Mouse (Mus musculus) liver, embryonic 16.5 days (tissue): ENCODE data around the gene Pla2g7. TPM values are rescaled to one million over a fixed set of nuclear protein-coding genes. Genes with fewer than 3 reads are reported as not detected.

Experiments used
- ATAC-seq: fragments of 200-750 bp; cut with Nextera tagmentation; 2 replicates; pipeline ENCODE4 v1.8.0; 2017; ENCODE audit warnings: low read depth, mild to moderate bottlenecking, moderate number of reproducible peaks, moderate library complexity
- H3K27ac ChIP-seq: fragments of 300-500 bp; sonication (generic); 2 replicates; pipeline ENCODE4 v1.5.1; 2014; ENCODE audit warnings: mild to moderate bottlenecking, low read length
- H3K27me3 ChIP-seq: fragments of 300-500 bp; sonication (generic); 2 replicates; pipeline ENCODE4 v1.6.1; 2014; ENCODE audit warnings: low read depth, low read length, mixed read lengths; ENCODE audit not compliant: control insufficient read depth, insufficient read depth
- H3K36me3 ChIP-seq: fragments of 300-500 bp; sonication (generic); 2 replicates; pipeline ENCODE4 v1.6.1; 2014; ENCODE audit warnings: mild to moderate bottlenecking; ENCODE audit not compliant: control insufficient read depth, insufficient read depth
- H3K4me1 ChIP-seq: fragments of 300-500 bp; sonication (generic); 2 replicates; pipeline ENCODE4 v1.6.1; 2014; ENCODE audit warnings: low read depth, low read length, mixed read lengths; ENCODE audit not compliant: control insufficient read depth
- H3K4me2 ChIP-seq: fragments of 300-500 bp; sonication (generic); 2 replicates; pipeline ENCODE4 v1.6.1; 2014; ENCODE audit warnings: low read depth, low read length, mixed read lengths
- H3K4me3 ChIP-seq: fragments of 300-500 bp; sonication (generic); 2 replicates; pipeline ENCODE4 v1.5.1; 2014; ENCODE audit warnings: low read depth, mild to moderate bottlenecking, low read length
- H3K9ac ChIP-seq: fragments of 300-500 bp; sonication (generic); 2 replicates; pipeline ENCODE4 v1.6.1; 2014; ENCODE audit warnings: low read depth, low read length
- H3K9me3 ChIP-seq: fragments of 300-500 bp; sonication (generic); replicated peaks from 2 replicates; pipeline ENCODE4 v1.6.1; 2016; ENCODE audit warnings: low read length; ENCODE audit not compliant: control insufficient read depth
- WGBS: fragments of 180-500 bp; shearing (Covaris S2); extraction: QIAGEN DNeasy Blood & Tissue Kit; methylation state at CpG from one replicate; pipeline ENCODE4 v1.1.7; 2014; ENCODE audit not compliant: insufficient replicate concordance; 5-methylcytosine and 5-hydroxymethylcytosine counted together
- polyA plus RNA-seq: library from polyadenylated mRNA; unstranded; fragments of >200 nt; fragmentation: Nextera tagmentation; extraction: Ambion mirVana; gene quantifications from 2 replicates; pipeline ENCODE4 v1.2.1, GENCODE M21; 2015

Pla2g7 gene
- polyA plus RNA-seq, 1 experiment from 2014 or later: 35.9 TPM

DNA sequence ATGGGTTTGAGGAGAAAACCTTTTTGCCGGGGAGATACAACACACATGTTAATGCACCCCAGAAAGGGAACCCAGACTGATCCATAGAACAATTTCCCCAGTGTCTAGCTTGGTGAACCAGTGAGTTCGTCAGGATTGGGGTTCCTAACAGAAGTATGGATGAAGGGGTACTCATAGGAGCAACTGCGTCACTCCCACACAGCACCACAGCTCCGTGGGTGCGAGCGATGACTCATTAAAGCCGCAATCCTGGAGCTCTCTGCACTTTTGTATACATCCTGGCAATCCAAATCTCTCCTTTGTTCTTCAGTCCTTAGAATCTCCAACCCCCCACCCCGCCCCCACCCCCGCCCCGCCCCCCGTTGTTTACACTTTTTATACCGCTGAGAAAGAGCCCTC lies 306 bp upstream of the Pla2g7 start:
- H3K4me1 ChIP-seq: no peaks in the 10 kb centered on the region
- no peaks in the 10 kb centered on the region for H3K36me3 ChIP-seq
- no peak overlapping the region for H3K27ac ChIP-seq
- no peak; the same call in 1 of the 2 replicates for ATAC-seq
- no peaks in the 10 kb centered on the region for H3K9me3 ChIP-seq
- peak overlapping the region; percentile 41 for H3K4me2 ChIP-seq
- 23% methylated on average over 12 of the region's 12 CpGs for WGBS
- H3K4me3 ChIP-seq: no peak overlapping the region
- no peaks in the 10 kb centered on the region for H3K27me3 ChIP-seq
- H3K9ac ChIP-seq: no peak overlapping the region

DNA sequence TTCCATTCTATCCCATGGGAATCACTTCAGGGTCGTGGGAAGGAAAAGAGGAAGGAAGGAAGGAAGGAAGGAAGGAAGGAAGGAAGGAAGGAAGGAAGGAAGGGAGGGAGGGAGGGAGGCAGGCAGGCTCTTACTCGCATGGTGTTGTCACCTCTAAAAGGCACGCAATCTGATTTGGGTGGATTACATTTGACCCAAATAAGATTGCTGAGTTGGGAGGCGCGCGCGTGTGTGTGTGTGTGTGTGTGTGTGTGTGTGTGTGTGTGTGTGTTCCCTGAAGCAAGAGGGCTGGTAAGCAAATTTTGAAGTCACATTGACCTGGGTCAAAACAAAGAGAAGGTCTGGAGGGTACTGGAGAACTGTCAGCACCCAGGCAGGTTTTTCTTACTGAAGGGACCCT lies 1.4 kb downstream of the Pla2g7 start:
- no peaks in the 10 kb centered on the region for H3K36me3 ChIP-seq
- H3K27me3 ChIP-seq: no peaks in the 10 kb centered on the region
- H3K9me3 ChIP-seq: no peaks in the 10 kb centered on the region
- H3K27ac ChIP-seq: no peak overlapping the region
- no peaks in the 10 kb centered on the region for H3K4me1 ChIP-seq
- WGBS: 52% methylated on average over 7 of the region's 7 CpGs
- 0 out of 2 replicates have a peak overlapping the region, but pooled peaks have one; percentile 1 for H3K4me2 ChIP-seq
- ATAC-seq: no peak
- no peak overlapping the region for H3K4me3 ChIP-seq
- H3K9ac ChIP-seq: no peak overlapping the region

DNA sequence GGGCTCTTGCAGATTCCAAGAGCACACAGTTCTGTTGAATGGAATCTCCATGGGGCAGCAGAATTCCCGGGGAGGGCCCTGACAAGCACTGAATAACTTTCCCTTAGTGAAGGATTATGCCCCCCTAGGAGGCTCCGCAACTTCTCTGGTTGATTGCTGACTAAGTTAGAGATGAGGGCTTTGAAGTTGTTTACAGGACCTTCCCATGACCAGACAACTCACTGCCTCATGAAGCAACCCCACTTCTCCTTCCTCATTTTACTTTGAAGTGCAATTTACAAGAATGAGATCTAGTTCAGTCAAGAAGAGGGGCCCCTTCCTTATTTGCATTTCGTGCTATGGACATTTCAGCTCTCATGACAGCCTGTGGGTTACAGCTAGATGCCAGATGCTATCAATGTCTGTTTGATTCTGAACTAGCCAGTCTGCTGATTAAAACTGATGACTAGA lies 5.8 kb downstream of the Pla2g7 start:
- no peaks in the 10 kb centered on the region for H3K9me3 ChIP-seq
- ATAC-seq: peak; percentile 27; the same call in 1 of the 2 replicates
- no peak overlapping the region; the same call in 1 of the 2 replicates for H3K27ac ChIP-seq

DNA sequence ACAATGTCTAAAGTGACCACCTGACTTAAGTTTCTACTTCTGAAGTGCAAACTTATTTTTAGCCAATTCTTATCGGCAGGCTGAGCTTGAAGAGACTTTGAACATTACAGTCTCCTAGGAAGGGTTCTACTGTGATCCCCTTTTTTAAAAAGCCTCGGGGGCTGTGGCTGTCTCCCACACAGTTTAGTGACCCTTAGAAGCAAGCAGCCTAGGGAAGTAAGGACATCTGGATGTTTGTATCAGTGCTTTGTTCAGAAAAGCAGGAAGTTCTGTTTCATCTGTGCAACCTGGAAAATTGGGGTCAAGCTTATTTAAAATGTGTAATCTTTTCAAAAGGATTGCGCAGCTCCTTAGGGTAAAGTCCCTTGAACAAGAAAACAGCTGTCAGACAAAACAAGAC lies 12.6 kb downstream of the Pla2g7 start:
- Histone ChIP-seq H3K9me3 (no peaks in the 10 kb centered on the region), H3K36me3 (no peaks in the 10 kb centered on the region), H3K4me2 (no peak overlapping the region), H3K27ac (no peak overlapping the region), H3K27me3 (no peaks in the 10 kb centered on the region), H3K4me3 (no peak overlapping the region), H3K9ac (no peak overlapping the region), H3K4me1 (peaks cover 4% of the 10 kb centered on the region; the same call in 1 of the 2 replicates)
- no peak for ATAC-seq
- WGBS: 46% methylated on average over 3 of the region's 3 CpGs

More for the DNA sequence above, 5.8 kb downstream of the Pla2g7 start:
- Histone ChIP-seq H3K4me3 (no peak overlapping the region), H3K36me3 (no peaks in the 10 kb centered on the region), H3K4me2 (no peak overlapping the region), H3K27me3 (no peaks in the 10 kb centered on the region), H3K9ac (no peak overlapping the region), H3K4me1 (no peaks in the 10 kb centered on the region)
- WGBS: 27% methylated on average over 3 of the region's 3 CpGs

DNA sequence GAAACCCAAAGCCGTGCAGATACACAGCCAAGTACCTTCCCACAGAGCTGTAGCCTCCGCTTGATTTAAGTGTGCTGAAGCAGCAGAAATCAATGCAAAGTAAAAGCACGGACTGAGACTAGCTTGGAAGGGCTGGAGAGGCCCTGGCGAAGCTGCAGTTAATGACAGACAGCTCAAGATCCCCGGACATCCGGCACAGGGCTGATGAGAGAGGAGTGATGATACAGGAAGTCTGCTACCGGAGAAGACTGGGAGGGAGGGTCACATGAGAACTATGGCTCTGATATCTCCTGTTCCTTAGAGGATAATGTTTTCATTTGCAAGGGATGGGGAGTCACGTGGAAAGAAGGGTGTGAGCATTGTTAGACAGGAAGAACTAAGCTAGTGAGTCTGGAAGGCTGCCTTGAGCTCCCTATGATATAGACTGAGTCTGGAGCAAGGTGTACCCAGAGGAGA lies 13.1 kb downstream of the Pla2g7 start:
- H3K4me1 ChIP-seq: peaks cover 4% of the 10 kb centered on the region; the same call in 1 of the 2 replicates
- 31% methylated on average over 8 of the region's 8 CpGs for WGBS
- no peak overlapping the region for H3K27ac ChIP-seq
- ATAC-seq: peak; percentile 37; the same call in 1 of the 2 replicates
- no peaks in the 10 kb centered on the region for H3K9me3 ChIP-seq
- H3K9ac ChIP-seq: no peak overlapping the region
- H3K4me3 ChIP-seq: no peak overlapping the region
- no peak overlapping the region for H3K4me2 ChIP-seq
- H3K27me3 ChIP-seq: no peaks in the 10 kb centered on the region
- no peaks in the 10 kb centered on the region for H3K36me3 ChIP-seq

DNA sequence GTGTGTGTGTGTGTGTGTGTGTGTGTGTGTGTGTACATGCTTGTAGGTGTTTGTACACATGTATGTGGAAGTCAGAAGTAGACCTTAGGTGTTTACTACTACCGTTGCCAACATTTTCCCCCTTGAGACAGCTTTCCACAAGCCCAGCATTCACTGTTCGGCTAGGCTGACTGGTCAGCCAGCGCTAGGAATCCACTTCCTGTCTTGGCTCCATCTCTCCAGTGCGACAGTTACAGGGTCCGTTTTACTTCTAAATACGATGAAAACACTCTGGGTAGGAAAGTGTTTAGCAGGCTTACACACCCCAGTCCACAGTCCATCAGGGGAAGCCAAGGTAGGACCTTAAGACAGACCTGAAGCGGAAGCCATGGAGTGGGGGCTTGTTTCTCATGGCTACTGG lies 16.9 kb downstream of the Pla2g7 start:
- no peak for ATAC-seq
- H3K4me3 ChIP-seq: no peak overlapping the region

DNA sequence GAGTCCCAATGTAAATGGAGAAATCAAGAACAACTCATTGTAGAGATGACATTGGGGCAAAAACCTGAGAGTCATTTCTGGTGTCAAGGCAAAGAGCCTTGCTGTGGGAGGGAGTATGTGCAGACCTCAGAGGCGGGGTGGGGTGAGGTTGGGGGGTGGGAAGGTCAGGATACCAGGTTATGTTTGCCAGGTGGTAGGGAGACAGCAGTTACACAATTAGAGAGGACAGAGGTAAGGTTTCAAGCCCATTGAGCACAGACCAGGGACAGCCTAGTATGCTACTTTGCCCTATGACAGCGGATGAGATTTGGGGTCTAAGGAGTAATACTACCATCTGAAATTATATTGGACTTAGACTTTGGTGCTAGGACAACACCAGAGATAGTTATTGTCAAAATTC lies 19.4 kb downstream of the Pla2g7 start:
- Histone ChIP-seq H3K27ac (no peak overlapping the region), H3K9ac (no peak overlapping the region), H3K9me3 (no peaks in the 10 kb centered on the region), H3K4me3 (no peak overlapping the region), H3K27me3 (no peaks in the 10 kb centered on the region), H3K4me1 (peaks cover 3% of the 10 kb centered on the region), H3K36me3 (no peaks in the 10 kb centered on the region), H3K4me2 (no peak overlapping the region)
- 38% methylated on average over 2 of the region's 2 CpGs for WGBS
- peak; percentile 88 for ATAC-seq

More for the DNA sequence above, 16.9 kb downstream of the Pla2g7 start:
- Histone ChIP-seq H3K27ac (no peak overlapping the region), H3K4me1 (peaks cover 7% of the 10 kb centered on the region), H3K9me3 (no peaks in the 10 kb centered on the region), H3K36me3 (no peaks in the 10 kb centered on the region), H3K9ac (no peak overlapping the region), H3K27me3 (no peaks in the 10 kb centered on the region), H3K4me2 (no peak overlapping the region)
- 50% methylated on average over 7 of the region's 7 CpGs for WGBS

DNA sequence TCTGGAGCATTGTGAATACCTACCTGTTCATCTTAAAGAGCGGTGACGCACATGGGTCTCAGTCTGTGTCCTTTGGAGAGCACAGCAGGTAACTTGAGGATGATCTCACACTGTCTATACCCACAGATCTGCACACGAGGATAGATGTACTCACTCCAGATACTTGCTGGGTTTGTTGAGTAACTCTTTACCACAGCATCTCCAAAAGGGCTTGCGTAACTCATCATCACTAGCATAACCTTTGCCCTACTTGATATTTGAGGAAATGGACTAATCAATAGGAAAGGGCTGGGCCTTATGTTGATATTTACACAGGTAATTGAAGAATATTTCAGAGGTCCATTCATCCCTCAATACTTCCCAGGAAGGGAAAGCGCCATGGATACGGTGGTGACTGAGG lies 21.9 kb downstream of the Pla2g7 start:
- no peak overlapping the region for H3K4me3 ChIP-seq
- H3K27me3 ChIP-seq: no peaks in the 10 kb centered on the region
- H3K4me2 ChIP-seq: no peak overlapping the region
- no peaks in the 10 kb centered on the region for H3K36me3 ChIP-seq
- WGBS: 62% methylated on average over 6 of the region's 6 CpGs
- peak; percentile 59 for ATAC-seq
- no peaks in the 10 kb centered on the region for H3K9me3 ChIP-seq
- peaks cover 3% of the 10 kb centered on the region for H3K4me1 ChIP-seq
- H3K9ac ChIP-seq: no peak overlapping the region
- H3K27ac ChIP-seq: 0 out of 2 replicates have a peak overlapping the region, but pooled peaks have one; percentile 20

DNA sequence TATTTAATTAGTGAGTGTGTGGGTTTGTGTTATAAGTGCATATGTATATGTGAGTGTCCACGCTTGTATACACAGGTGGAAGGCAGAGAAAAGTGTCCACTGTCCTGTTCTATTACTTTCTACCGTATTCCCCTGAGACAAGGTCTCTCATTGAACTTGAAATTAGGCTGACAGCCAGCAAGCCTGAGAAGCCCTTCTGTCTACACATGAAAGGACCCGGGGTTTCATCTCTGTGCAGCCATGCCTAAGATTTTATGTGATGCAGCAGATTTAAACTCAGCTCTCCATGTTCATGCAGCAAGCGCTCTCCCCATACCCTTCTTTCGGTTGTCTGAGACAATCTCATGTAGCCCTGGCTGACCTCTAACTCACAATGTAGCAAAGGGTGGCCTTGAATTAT lies 22.6 kb downstream of the Pla2g7 start:
- 68% methylated on average over 5 of the region's 5 CpGs for WGBS
- H3K27me3 ChIP-seq: no peaks in the 10 kb centered on the region
- H3K4me3 ChIP-seq: no peak overlapping the region
- H3K36me3 ChIP-seq: no peaks in the 10 kb centered on the region
- H3K9ac ChIP-seq: no peak overlapping the region
- H3K4me1 ChIP-seq: peaks cover 3% of the 10 kb centered on the region
- no peak overlapping the region for H3K4me2 ChIP-seq
- no peak overlapping the region for H3K27ac ChIP-seq
- no peaks in the 10 kb centered on the region for H3K9me3 ChIP-seq
- no peak for ATAC-seq
